In the genomic region with DNA sequence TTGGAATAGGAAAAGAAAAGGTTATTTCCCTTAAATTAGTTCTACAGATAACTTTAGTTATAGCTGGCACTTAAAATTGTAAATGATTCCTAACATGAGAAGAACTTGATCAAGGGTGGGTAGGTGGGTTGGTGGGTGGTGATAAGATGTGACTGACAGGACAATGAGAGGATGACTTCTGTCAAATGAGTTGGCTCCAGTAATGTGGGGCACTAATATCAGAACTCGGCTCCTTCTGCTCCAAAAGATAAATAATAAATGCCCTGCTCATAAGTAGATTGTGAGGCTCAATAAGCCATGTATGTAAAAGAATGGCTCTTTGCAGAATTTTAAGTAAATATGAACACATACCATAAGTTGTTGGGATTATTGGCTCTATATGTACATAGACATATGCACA, we compare ENCODE assay signal across 20 mouse cellular contexts. TPM values are rescaled to one million over a fixed set of nuclear protein-coding genes. Genes with fewer than 3 reads are reported as not detected.
"Had no signal": no experiment of that assay in that cellular context is flagged by ENCODE, and none has a peak within 500 bp of the region (broad histone marks: within the 10 kb centered on the region; RNA-seq: fewer than 3 reads in every experiment).

No protein-coding gene starts in this region.

- H3K4me3 ChIP-seq: limb, embryonic 10.5 days; limb, embryonic 13.5 days; midbrain, embryonic 12.5 days; midbrain, embryonic 15.5 days; neural tube, embryonic 12.5 days; neural tube, embryonic 15.5 days; stomach, embryonic 15.5 days had no signal

- DNase-seq: kidney, adult 18-20 months; kidney, adult 9 months; kidney, postnatal 14 days; kidney, postnatal 4 days; lung, embryonic 14.5 days; right cerebral cortex, adult 18-20 months; right cerebral cortex, postnatal 14 days; right cerebral cortex, postnatal 4 days; spleen, adult 18-20 months; thymus, postnatal 36 days had no signal

- H3K9me3 ChIP-seq: limb, embryonic 10.5 days; limb, embryonic 13.5 days; midbrain, embryonic 12.5 days; midbrain, embryonic 15.5 days; neural tube, embryonic 12.5 days; neural tube, embryonic 15.5 days; stomach, embryonic 15.5 days had no signal

- ATAC-seq: intestine, embryonic 16.5 days; lung, postnatal 0 days had no signal

- H3K4me1 ChIP-seq: midbrain, embryonic 15.5 days; stomach, embryonic 15.5 days had no signal

- H3K27ac ChIP-seq: limb, embryonic 10.5 days; limb, embryonic 13.5 days; midbrain, embryonic 12.5 days; midbrain, embryonic 15.5 days; neural tube, embryonic 12.5 days; neural tube, embryonic 15.5 days; stomach, embryonic 15.5 days had no signal

- H3K9ac ChIP-seq: limb, embryonic 13.5 days; lung, embryonic 14.5 days; midbrain, embryonic 12.5 days; midbrain, embryonic 15.5 days; neural tube, embryonic 12.5 days; neural tube, embryonic 15.5 days; stomach, embryonic 15.5 days had no signal

- H3K36me3 ChIP-seq: limb, embryonic 10.5 days; limb, embryonic 13.5 days; midbrain, embryonic 12.5 days; midbrain, embryonic 15.5 days; neural tube, embryonic 12.5 days; neural tube, embryonic 15.5 days; stomach, embryonic 15.5 days had no signal

- H3K27me3 ChIP-seq: limb, embryonic 13.5 days; midbrain, embryonic 12.5 days; midbrain, embryonic 15.5 days; neural tube, embryonic 12.5 days; neural tube, embryonic 15.5 days; stomach, embryonic 15.5 days had no signal

- H3K4me2 ChIP-seq: limb, embryonic 13.5 days; lung, embryonic 14.5 days; midbrain, embryonic 12.5 days; midbrain, embryonic 15.5 days; neural tube, embryonic 12.5 days; neural tube, embryonic 15.5 days; stomach, embryonic 15.5 days had no signal

RNA-seq across cellular contexts. Expression of a gene that starts 43.4 kb away (rescaled TPM):
- polyA plus RNA-seq: liver, adult 2 months; midbrain, embryonic 12.5 days had no signal
